In the genomic region with DNA sequence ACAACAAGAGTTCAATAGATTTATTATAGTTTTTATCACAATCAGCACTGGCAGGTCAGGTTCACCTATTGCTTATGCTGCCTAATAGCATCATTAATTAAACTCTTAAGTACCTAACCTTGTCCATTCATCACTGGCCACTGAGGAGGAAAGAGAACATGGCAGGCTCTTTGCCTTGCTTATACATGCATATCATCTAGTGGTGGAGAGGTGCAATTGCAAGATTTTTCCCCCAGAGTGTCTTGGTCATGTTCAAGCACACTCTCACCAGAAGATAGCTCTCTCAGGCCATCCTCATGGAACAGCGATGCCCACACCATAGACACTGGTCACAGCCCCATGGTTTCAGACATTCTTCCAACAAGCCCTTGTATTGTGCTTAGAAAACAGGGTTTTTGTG, we compare ENCODE assay signal across 9 mouse cellular contexts.
DNase-seq lines count a peak whose midpoint lies in the region; ATAC-seq and TF ChIP-seq lines count a peak whose summit lies in the region.
"Had no signal": no experiment of that assay in that cellular context is flagged by ENCODE, and none has a peak within 500 bp of the region (broad histone marks: within the 10 kb centered on the region; RNA-seq: fewer than 3 reads in every experiment).

No protein-coding gene starts in this region.

- no peak for ATAC-seq in forebrain, postnatal 0 days
- no peak for ATAC-seq in forebrain, embryonic 13.5 days
- no peak for ATAC-seq in liver, postnatal 0 days
- ATAC-seq in liver, embryonic 11.5 days (replicated peaks; ENCODE audit: low FRiP score): no peak
- ATAC-seq in megakaryocyte, adult 5-6 weeks (ENCODE audit: poor library complexity, severe bottlenecking): peak; percentile 55

- H3K4me2 ChIP-seq in forebrain, postnatal 0 days (ENCODE audit: low read depth): no peak overlapping the region
- H3K4me2 ChIP-seq in forebrain, embryonic 13.5 days: no peak overlapping the region
- H3K4me2 ChIP-seq in liver, postnatal 0 days (ENCODE audit: low read depth, low read length): no peak overlapping the region
- H3K4me2 ChIP-seq in liver, embryonic 11.5 days: no peak overlapping the region
- H3K4me2 ChIP-seq: heart, embryonic 13.5 days had no signal

- H3K36me3 ChIP-seq in forebrain, postnatal 0 days (ENCODE audit: insufficient read depth): no peaks in the 10 kb centered on the region
- H3K36me3 ChIP-seq in forebrain, embryonic 13.5 days (ENCODE audit: poor library complexity, severe bottlenecking): no peaks in the 10 kb centered on the region
- no peaks in the 10 kb centered on the region for H3K36me3 ChIP-seq in liver, postnatal 0 days (replicated peaks; ENCODE audit: insufficient read depth, low read length)
- no peaks in the 10 kb centered on the region for H3K36me3 ChIP-seq in liver, embryonic 11.5 days (ENCODE audit: control insufficient read depth, insufficient read depth, low read length)
- H3K36me3 ChIP-seq: heart, embryonic 13.5 days had no signal

- peaks cover 7% of the 10 kb centered on the region for H3K4me1 ChIP-seq in forebrain, postnatal 0 days (ENCODE audit: insufficient read depth)
- H3K4me1 ChIP-seq in forebrain, embryonic 13.5 days: peaks cover 9% of the 10 kb centered on the region
- no peaks in the 10 kb centered on the region for H3K4me1 ChIP-seq in liver, postnatal 0 days (ENCODE audit: insufficient read depth)
- H3K4me1 ChIP-seq in liver, embryonic 11.5 days (replicated peaks; ENCODE audit: control insufficient read depth, insufficient read depth, low read length): no peaks in the 10 kb centered on the region

- TF ChIP-seq EP300 in liver, postnatal 0 days (IDR thresholded peaks at IDR 0.05; ENCODE audit: low read depth): no peak

- WGBS in forebrain, postnatal 0 days: 88% methylated on average over 1 of the region's 1 CpGs
- 85% methylated on average over 1 of the region's 1 CpGs for WGBS in forebrain, embryonic 13.5 days
- 71% methylated on average over 1 of the region's 1 CpGs for whole genome bisulfite sequencing in liver, postnatal 0 days (ENCODE audit: insufficient replicate concordance)
- 62% methylated on average over 1 of the region's 1 CpGs for whole genome bisulfite sequencing in liver, embryonic 11.5 days

- TF ChIP-seq CTCF in forebrain, postnatal 0 days (IDR thresholded peaks at IDR 0.05; ENCODE audit: low read depth): peak; percentile 68
- peak; percentile 71 for TF ChIP-seq CTCF in liver, postnatal 0 days (IDR thresholded peaks at IDR 0.05; ENCODE audit: low read depth)
- peak; percentile 38; the same call in 1 of the 2 replicates for TF ChIP-seq CTCF in brain, embryonic 14.5 days (IDR thresholded peaks at IDR 0.05; ENCODE audit: borderline replicate concordance, extremely low read depth, insufficient read depth, insufficient read length)

- H3K27ac ChIP-seq in forebrain, postnatal 0 days (ENCODE audit: low read depth, low read length): no peak overlapping the region
- no peak overlapping the region for H3K27ac ChIP-seq in forebrain, embryonic 13.5 days
- no peak overlapping the region for H3K27ac ChIP-seq in liver, postnatal 0 days (ENCODE audit: low read depth)
- no peak overlapping the region for H3K27ac ChIP-seq in liver, embryonic 11.5 days (ENCODE audit: low read depth, low read length)
- H3K27ac ChIP-seq: heart, embryonic 13.5 days had no signal

- H3K27me3 ChIP-seq in forebrain, postnatal 0 days (ENCODE audit: insufficient read depth, low read length): no peaks in the 10 kb centered on the region
- no peaks in the 10 kb centered on the region for H3K27me3 ChIP-seq in forebrain, embryonic 13.5 days
- no peaks in the 10 kb centered on the region for H3K27me3 ChIP-seq in liver, postnatal 0 days (ENCODE audit: insufficient read depth, low read length)
- H3K27me3 ChIP-seq in liver, embryonic 11.5 days (replicated peaks; ENCODE audit: control insufficient read depth, insufficient read depth, low read length): no peaks in the 10 kb centered on the region

- TF ChIP-seq POLR2A in brain, embryonic 14.5 days (IDR thresholded peaks at IDR 0.05; ENCODE audit: borderline replicate concordance, extremely low read depth, insufficient read depth, insufficient read length, poor library complexity, severe bottlenecking): no peak

- DNase-seq in forebrain, postnatal 0 days: no peak
- DNase-seq in liver, postnatal 0 days: no peak
- DNase-seq in liver, embryonic 11.5 days (ENCODE audit: low spot score): no peak
- DNase-seq in brain, embryonic 14.5 days (ENCODE audit: low read depth): peak; percentile 51
- no peak for DNase-seq in thymus, postnatal 4 days
- no peak for DNase-seq in adrenal gland, adult 2 months

- H3K4me3 ChIP-seq in forebrain, postnatal 0 days (ENCODE audit: low read depth, low read length): no peak overlapping the region
- no peak overlapping the region for H3K4me3 ChIP-seq in forebrain, embryonic 13.5 days
- no peak overlapping the region for H3K4me3 ChIP-seq in liver, postnatal 0 days (ENCODE audit: low read depth, low read length)
- no peak overlapping the region for H3K4me3 ChIP-seq in liver, embryonic 11.5 days (ENCODE audit: low read depth, low read length)
- H3K4me3 ChIP-seq: heart, embryonic 13.5 days had no signal

- no peak overlapping the region for H3K9ac ChIP-seq in forebrain, postnatal 0 days
- H3K9ac ChIP-seq in forebrain, embryonic 13.5 days: no peak overlapping the region
- no peak overlapping the region for H3K9ac ChIP-seq in liver, postnatal 0 days (replicated peaks)
- H3K9ac ChIP-seq in liver, embryonic 11.5 days (ENCODE audit: low read depth, low read length): no peak overlapping the region
- H3K9ac ChIP-seq: heart, embryonic 13.5 days had no signal

- H3K9me3 ChIP-seq in forebrain, postnatal 0 days (ENCODE audit: low read length): no peaks in the 10 kb centered on the region
- no peaks in the 10 kb centered on the region for H3K9me3 ChIP-seq in forebrain, embryonic 13.5 days (replicated peaks)
- H3K9me3 ChIP-seq in liver, postnatal 0 days (ENCODE audit: low read length): no peaks in the 10 kb centered on the region
- H3K9me3 ChIP-seq in liver, embryonic 11.5 days (ENCODE audit: control insufficient read depth, low read length): no peaks in the 10 kb centered on the region
- H3K9me3 ChIP-seq: heart, embryonic 13.5 days had no signal
